Mouse (Mus musculus): ENCODE measurements around the gene Parva. TPM values are rescaled to one million over a fixed set of nuclear protein-coding genes. Genes with fewer than 3 reads are reported as not detected.

Gene Parva
- polyA plus RNA-seq, 1 experiment from 2014 or later: 107 TPM

GRCm38 (mm10) chr7:112439846-112440245 is 12.5 kb downstream of the Parva start:
- Histone ChIP-seq H3K27ac (0 out of 2 replicates have a peak overlapping the region, but pooled peaks have one; percentile 23), H3K27me3 (no peaks in the 10 kb centered on the region), H3K4me1 (peaks cover 40% of the 10 kb centered on the region), H3K9me3 (replicated peaks) (peaks cover 8% of the 10 kb centered on the region), H3K4me2 (no peak overlapping the region), H3K4me3 (replicated peaks) (no peak overlapping the region), H3K9ac (no peak overlapping the region), H3K36me3 (peaks cover 10% of the 10 kb centered on the region)
- WGBS: 35% methylated on average over 3 of the region's 3 CpGs
- no peak for ATAC-seq (replicated peaks; ENCODE audit: low FRiP score)

- Histone ChIP-seq H3K4me2 (no peak overlapping the region), H3K27ac (peak overlapping the region; percentile 54), H3K4me1 (peaks cover 46% of the 10 kb centered on the region), H3K27me3 (no peaks in the 10 kb centered on the region), H3K4me3 (replicated peaks) (no peak overlapping the region), H3K9me3 (replicated peaks) (0 out of 2 replicates have a peak, but pooled peaks cover 4% of the 10 kb centered on the region), H3K9ac (no peak overlapping the region), H3K36me3 (no peaks in the 10 kb centered on the region; the same call in 1 of the 2 replicates)
- ATAC-seq (replicated peaks; ENCODE audit: low FRiP score): peak; percentile 47
- WGBS: 30% methylated on average over 12 of the region's 12 CpGs
These were observed 17.1 kb downstream of the Parva start for GRCm38 (mm10) chr7:112444152-112444984.

GRCm38 (mm10) chr7:112444985-112445367 is 17.7 kb downstream of the Parva start:
- Histone ChIP-seq H3K9ac (no peak overlapping the region), H3K27ac (peak overlapping the region; percentile 54; the same call in 1 of the 2 replicates), H3K27me3 (no peaks in the 10 kb centered on the region), H3K9me3 (replicated peaks) (0 out of 2 replicates have a peak, but pooled peaks cover 4% of the 10 kb centered on the region), H3K4me3 (replicated peaks) (no peak overlapping the region), H3K4me1 (peaks cover 40% of the 10 kb centered on the region), H3K4me2 (no peak overlapping the region), H3K36me3 (no peaks in the 10 kb centered on the region; the same call in 1 of the 2 replicates)
- WGBS: 27% methylated on average over 9 of the region's 9 CpGs
- ATAC-seq (replicated peaks; ENCODE audit: low FRiP score): no peak; the same call in 1 of the 2 replicates

- no peak overlapping the region for H3K4me3 ChIP-seq (replicated peaks)
- peaks cover 38% of the 10 kb centered on the region for H3K4me1 ChIP-seq
- 92% methylated on average over 4 of the region's 4 CpGs for WGBS
- no peaks in the 10 kb centered on the region for H3K27me3 ChIP-seq
- H3K27ac ChIP-seq: no peak overlapping the region
- H3K9ac ChIP-seq: no peak overlapping the region
- 0 out of 2 replicates have a peak, but pooled peaks cover 4% of the 10 kb centered on the region for H3K9me3 ChIP-seq (replicated peaks)
- no peak for ATAC-seq (replicated peaks; ENCODE audit: low FRiP score)
- no peaks in the 10 kb centered on the region; the same call in 1 of the 2 replicates for H3K36me3 ChIP-seq
- no peak overlapping the region for H3K4me2 ChIP-seq
These were observed 19.2 kb downstream of the Parva start for GRCm38 (mm10) chr7:112446498-112446897.

GRCm38 (mm10) chr7:112449954-112450700 is 22.8 kb downstream of the Parva start:
- 91% methylated on average over 8 of the region's 8 CpGs for WGBS
- Histone ChIP-seq H3K27me3 (no peaks in the 10 kb centered on the region), H3K4me1 (peaks cover 31% of the 10 kb centered on the region), H3K9me3 (replicated peaks) (0 out of 2 replicates have a peak, but pooled peaks cover 4% of the 10 kb centered on the region), H3K27ac (no peak overlapping the region), H3K4me2 (no peak overlapping the region), H3K36me3 (no peaks in the 10 kb centered on the region; the same call in 1 of the 2 replicates), H3K4me3 (replicated peaks) (no peak overlapping the region), H3K9ac (no peak overlapping the region)
- ATAC-seq (replicated peaks; ENCODE audit: low FRiP score): no peak

GRCm38 (mm10) chr7:112452471-112452870 is 25.2 kb downstream of the Parva start:
- H3K9me3 ChIP-seq (replicated peaks): no peaks in the 10 kb centered on the region
- no peaks in the 10 kb centered on the region for H3K36me3 ChIP-seq
- H3K4me3 ChIP-seq (replicated peaks): no peak overlapping the region
- WGBS: 44% methylated on average over 5 of the region's 5 CpGs
- no peak overlapping the region for H3K4me2 ChIP-seq
- no peaks in the 10 kb centered on the region for H3K27me3 ChIP-seq
- H3K4me1 ChIP-seq: peaks cover 40% of the 10 kb centered on the region
- no peak overlapping the region for H3K27ac ChIP-seq
- H3K9ac ChIP-seq: no peak overlapping the region
- no peak for ATAC-seq (replicated peaks; ENCODE audit: low FRiP score)

GRCm38 (mm10) chr7:112453805-112454214 is 26.5 kb downstream of the Parva start:
- Histone ChIP-seq H3K9ac (no peak overlapping the region), H3K4me2 (no peak overlapping the region), H3K4me1 (peaks cover 51% of the 10 kb centered on the region), H3K4me3 (replicated peaks) (no peak overlapping the region), H3K36me3 (no peaks in the 10 kb centered on the region), H3K27me3 (no peaks in the 10 kb centered on the region), H3K27ac (peak overlapping the region; percentile 29), H3K9me3 (replicated peaks) (no peaks in the 10 kb centered on the region)
- WGBS: 20% methylated on average over 3 of the region's 3 CpGs
- no peak for ATAC-seq (replicated peaks; ENCODE audit: low FRiP score)

GRCm38 (mm10) chr7:112454380-112454779 is 27.1 kb downstream of the Parva start:
- no peak overlapping the region for H3K4me2 ChIP-seq
- H3K4me1 ChIP-seq: peaks cover 53% of the 10 kb centered on the region
- H3K27ac ChIP-seq: peak overlapping the region; percentile 29
- H3K27me3 ChIP-seq: no peaks in the 10 kb centered on the region
- H3K9me3 ChIP-seq (replicated peaks): no peaks in the 10 kb centered on the region
- H3K4me3 ChIP-seq (replicated peaks): no peak overlapping the region
- 67% methylated on average over 6 of the region's 6 CpGs for WGBS
- H3K9ac ChIP-seq: no peak overlapping the region
- no peak for ATAC-seq (replicated peaks; ENCODE audit: low FRiP score)
- no peaks in the 10 kb centered on the region for H3K36me3 ChIP-seq

GRCm38 (mm10) chr7:112454951-112455350 is 27.6 kb downstream of the Parva start:
- Histone ChIP-seq H3K36me3 (no peaks in the 10 kb centered on the region), H3K4me1 (peaks cover 54% of the 10 kb centered on the region), H3K4me3 (replicated peaks) (no peak overlapping the region), H3K9ac (no peak overlapping the region), H3K27me3 (no peaks in the 10 kb centered on the region), H3K27ac (peak overlapping the region; percentile 29; the same call in 1 of the 2 replicates), H3K4me2 (no peak overlapping the region), H3K9me3 (replicated peaks) (no peaks in the 10 kb centered on the region)
- no peak for ATAC-seq (replicated peaks; ENCODE audit: low FRiP score)
- WGBS: 82% methylated on average over 2 of the region's 2 CpGs

- ATAC-seq (replicated peaks; ENCODE audit: low FRiP score): no peak
- Histone ChIP-seq H3K27ac (no peak overlapping the region), H3K9ac (no peak overlapping the region), H3K27me3 (no peaks in the 10 kb centered on the region), H3K36me3 (no peaks in the 10 kb centered on the region), H3K9me3 (replicated peaks) (no peaks in the 10 kb centered on the region), H3K4me1 (peaks cover 60% of the 10 kb centered on the region), H3K4me3 (replicated peaks) (no peak overlapping the region), H3K4me2 (no peak overlapping the region)
- 83% methylated on average over 5 of the region's 5 CpGs for WGBS
These were observed 28.3 kb downstream of the Parva start for GRCm38 (mm10) chr7:112455566-112456110.

GRCm38 (mm10) chr7:112457373-112457772 is 30.1 kb downstream of the Parva start:
- Histone ChIP-seq H3K4me2 (no peak overlapping the region), H3K27ac (no peak overlapping the region), H3K4me3 (replicated peaks) (no peak overlapping the region), H3K27me3 (no peaks in the 10 kb centered on the region), H3K9me3 (replicated peaks) (no peaks in the 10 kb centered on the region), H3K9ac (no peak overlapping the region), H3K36me3 (no peaks in the 10 kb centered on the region), H3K4me1 (peaks cover 64% of the 10 kb centered on the region)
- ATAC-seq (replicated peaks; ENCODE audit: low FRiP score): no peak
- WGBS: 91% methylated on average over 4 of the region's 4 CpGs

- H3K4me1 ChIP-seq: peaks cover 67% of the 10 kb centered on the region
- WGBS: 87% methylated on average over 4 of the region's 4 CpGs
- H3K4me3 ChIP-seq (replicated peaks): no peak overlapping the region
- H3K36me3 ChIP-seq: no peaks in the 10 kb centered on the region
- H3K9ac ChIP-seq: no peak overlapping the region
- no peaks in the 10 kb centered on the region for H3K27me3 ChIP-seq
- ATAC-seq (replicated peaks; ENCODE audit: low FRiP score): no peak
- H3K4me2 ChIP-seq: no peak overlapping the region
- H3K27ac ChIP-seq: no peak overlapping the region
- H3K9me3 ChIP-seq (replicated peaks): no peaks in the 10 kb centered on the region
These were observed 30.6 kb downstream of the Parva start for GRCm38 (mm10) chr7:112457920-112458319.

Measured in kidney, embryonic 15.5 days (tissue).